Mouse (Mus musculus) neural tube, embryonic 12.5 days (tissue): ENCODE data around the gene Chil4. TPM values are rescaled to one million over a fixed set of nuclear protein-coding genes. Genes with fewer than 3 reads are reported as not detected.

ENCODE experiments used
- polyA plus RNA-seq: library from polyadenylated mRNA; unstranded; fragments of >200 nt; fragmentation: Nextera tagmentation; extraction: Ambion mirVana; gene quantifications from 2 replicates; pipeline ENCODE4 v1.2.1, GENCODE M21; 2016

Gene Chil4
- polyA plus RNA-seq, 1 experiment from 2014 or later: not detected

Other genes with a start within 250 kb of the Chil4 start
- gene Ovgp1, start 245.8 kb downstream of the Chil4 start, polyA plus RNA-seq: 2.6 and 3.1 TPM in 2 replicates
- gene Pifo, start 204.9 kb downstream of the Chil4 start, polyA plus RNA-seq: 0.22 TPM in 1 of 2 replicates, not detected in the other
- gene Chil5, start 186.7 kb downstream of the Chil4 start, polyA plus RNA-seq: not detected in 2 replicates
- gene Chia1, start 106.3 kb downstream of the Chil4 start, polyA plus RNA-seq: 0.38 TPM in 1 of 2 replicates, not detected in the other
- not detected in 2 replicates for gene Chil3, start 51.9 kb downstream of the Chil4 start, polyA plus RNA-seq
- gene Chil6, start 186.7 kb upstream of the Chil4 start, polyA plus RNA-seq: not detected in 2 replicates